Mouse (Mus musculus): ENCODE results near the gene Pdcd7. TPM values are rescaled to one million over a fixed set of nuclear protein-coding genes. Genes with fewer than 3 reads are reported as not detected.

The Pdcd7 gene
- total and polyA plus RNA-seq, 3 experiments: 22.8 to 34.5 TPM; not detected in 1

DNA sequence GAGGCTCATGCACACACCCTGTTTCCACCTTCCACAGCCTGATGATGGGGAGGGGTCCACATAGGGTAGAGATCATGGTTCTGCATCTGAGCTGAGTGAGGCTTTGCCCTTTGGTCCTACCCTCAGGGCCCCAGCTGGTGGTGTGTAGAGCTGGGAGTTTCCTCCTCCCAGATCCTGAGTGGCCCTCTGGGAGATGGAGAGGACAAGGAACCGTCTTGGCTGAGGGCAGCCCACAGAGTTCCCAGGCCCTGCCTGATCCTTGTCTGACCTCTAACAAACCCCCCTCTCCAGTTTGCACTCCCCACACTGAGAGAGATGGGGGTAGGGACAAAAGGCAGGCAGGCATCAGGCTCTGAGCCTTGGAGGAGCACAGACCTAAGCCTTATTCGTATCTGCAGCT, 48.5 kb downstream of the Pdcd7 start:
- TF ChIP-seq ZMIZ1 (IDR thresholded peaks at IDR 0.05; ENCODE audit: low read depth, low read length): no peak
- no peak for TF ChIP-seq MAZ (IDR thresholded peaks at IDR 0.05; ENCODE audit: low read depth, low read length)
- no peak for TF ChIP-seq MYB (IDR thresholded peaks at IDR 0.05; ENCODE audit: low read depth, low read length)
- no peak for TF ChIP-seq RAD21 (IDR thresholded peaks at IDR 0.05; ENCODE audit: low read depth, low read length)
- no peak for TF ChIP-seq TCF12 (IDR thresholded peaks at IDR 0.05; ENCODE audit: low read depth, low read length)
- no peak for TF ChIP-seq USF2 (IDR thresholded peaks at IDR 0.05; ENCODE audit: borderline replicate concordance in 1 of 2, insufficient read depth in 1 of 2, low read depth in 1 of 2, low read length in 2 of 2)
- TF ChIP-seq ZKSCAN1 (IDR thresholded peaks at IDR 0.05; ENCODE audit: low read depth, low read length): no peak
- no peak for TF ChIP-seq RCOR1 (IDR thresholded peaks at IDR 0.05; ENCODE audit: low read depth, low read length)
- no peak for TF ChIP-seq TBP (IDR thresholded peaks at IDR 0.05; ENCODE audit: low read depth, low read length)
- TF ChIP-seq JUND (IDR thresholded peaks at IDR 0.05; ENCODE audit: low read depth, low read length): no peak
- no peak for TF ChIP-seq NRF1 (IDR thresholded peaks at IDR 0.05; ENCODE audit: insufficient read depth, low read depth, low read length, poor library complexity, severe bottlenecking)
- no peak for TF ChIP-seq KAT2A (conservative IDR thresholded peaks at IDR 0.05; ENCODE audit: low read depth, low read length)
- TF ChIP-seq UBTF (IDR thresholded peaks at IDR 0.05; ENCODE audit: borderline replicate concordance, insufficient read depth, low read depth, low read length): no peak
- TF ChIP-seq MAX (IDR thresholded peaks at IDR 0.05; ENCODE audit: low read length): no peak
- no peak for TF ChIP-seq CHD2 (IDR thresholded peaks at IDR 0.05; ENCODE audit: low read length)
- TF ChIP-seq BHLHE40 (IDR thresholded peaks at IDR 0.05; ENCODE audit: borderline replicate concordance, low read depth, low read length): no peak
- TF ChIP-seq POLR2AphosphoS5 (IDR thresholded peaks at IDR 0.05; ENCODE audit: borderline replicate concordance, low read depth, low read length): no peak
- Histone ChIP-seq H3K79me2 (ENCODE audit: control insufficient read depth, insufficient read depth, low read length, poor library complexity) (no peaks in the 10 kb centered on the region), H3K27ac (ENCODE audit: control insufficient read depth, low read depth, low read length) (no peak overlapping the region), H3K9me3 (replicated peaks; ENCODE audit: insufficient read depth, low read length) (no peaks in the 10 kb centered on the region), H3K4me1 (ENCODE audit: control insufficient read depth in 1 of 2, insufficient read depth in 2 of 2, low read length in 2 of 2) (0 out of 4 replicates have a peak, but pooled peaks cover 0 to 5% of the 10 kb centered on the region in 2 experiments), H3K27me3 (ENCODE audit: control insufficient read depth in 1 of 2, insufficient read depth in 2 of 2, low read length in 2 of 2) (0 out of 4 replicates have a peak, but pooled peaks cover 0 to 2% of the 10 kb centered on the region in 2 experiments), H3K4me3 (ENCODE audit: control insufficient read depth in 1 of 2, insufficient read depth in 1 of 2, low read depth in 2 of 2, low read length in 2 of 2) (no peak overlapping the region), H3K36me3 (ENCODE audit: control insufficient read depth in 1 of 2, insufficient read depth in 2 of 2, low read length in 2 of 2) (no peaks in the 10 kb centered on the region), H3K9ac (ENCODE audit: control insufficient read depth, low read depth, low read length, poor library complexity, severe bottlenecking) (no peak overlapping the region)
- no peak for DNase-seq (ENCODE audit: low read depth, low spot score)

- no peaks in the 10 kb centered on the region for H3K36me3 ChIP-seq (ENCODE audit: control insufficient read depth in 1 of 2, insufficient read depth in 2 of 2, low read length in 2 of 2)
- 0 out of 4 replicates have a peak, but pooled peaks cover 0 to 2% of the 10 kb centered on the region in 2 experiments for H3K27me3 ChIP-seq (ENCODE audit: control insufficient read depth in 1 of 2, insufficient read depth in 2 of 2, low read length in 2 of 2)
- DNase-seq (ENCODE audit: low read depth, low spot score): peak; percentile 55
- 0 out of 4 replicates have a peak, but pooled peaks cover 0 to 5% of the 10 kb centered on the region in 2 experiments for H3K4me1 ChIP-seq (ENCODE audit: control insufficient read depth in 1 of 2, insufficient read depth in 2 of 2, low read length in 2 of 2)
- no peaks in the 10 kb centered on the region for H3K9me3 ChIP-seq (replicated peaks; ENCODE audit: insufficient read depth, low read length)
- no peaks in the 10 kb centered on the region for H3K79me2 ChIP-seq (ENCODE audit: control insufficient read depth, insufficient read depth, low read length, poor library complexity)
- no peak within 1 kb of the TSS for H3K9ac ChIP-seq (ENCODE audit: control insufficient read depth, low read depth, low read length, poor library complexity, severe bottlenecking)
- no peak for TF ChIP-seq MYC (IDR thresholded peaks at IDR 0.05; ENCODE audit: low read depth, low read length)
- no peak for TF ChIP-seq MEF2A (IDR thresholded peaks at IDR 0.05; ENCODE audit: extremely low read depth, insufficient replicate concordance, low read depth, low read length, poor library complexity, severe bottlenecking)
- TF ChIP-seq ZNF384 (IDR thresholded peaks at IDR 0.05; ENCODE audit: low read depth, low read length): no peak
- no peak for TF ChIP-seq MAX (IDR thresholded peaks at IDR 0.05; ENCODE audit: low read length)
- TF ChIP-seq POLR2AphosphoS5 (IDR thresholded peaks at IDR 0.05; ENCODE audit: borderline replicate concordance, low read depth, low read length): no peak
- no peak for TF ChIP-seq EP300 (IDR thresholded peaks at IDR 0.05; ENCODE audit: low read depth in 1 of 2, low read length in 2 of 2)
- TF ChIP-seq NELFE (IDR thresholded peaks at IDR 0.05; ENCODE audit: low read depth, low read length): no peak
- TF ChIP-seq MXI1 (IDR thresholded peaks at IDR 0.05; ENCODE audit: low read depth, low read length): no peak
- TF ChIP-seq CHD2 (IDR thresholded peaks at IDR 0.05; ENCODE audit: low read length): no peak
- no peak for TF ChIP-seq NRF1 (IDR thresholded peaks at IDR 0.05; ENCODE audit: insufficient read depth, low read depth, low read length, poor library complexity, severe bottlenecking)
- TF ChIP-seq POLR2A (IDR thresholded peaks at IDR 0.05; ENCODE audit: control insufficient read depth in 1 of 2, insufficient read depth in 1 of 2, low read depth in 1 of 2, low read length in 2 of 2, poor library complexity in 1 of 2): no peak
- no peak for TF ChIP-seq USF2 (IDR thresholded peaks at IDR 0.05; ENCODE audit: borderline replicate concordance in 1 of 2, insufficient read depth in 1 of 2, low read depth in 1 of 2, low read length in 2 of 2)
- TF ChIP-seq GABPA (IDR thresholded peaks at IDR 0.05; ENCODE audit: low read depth, low read length): no peak
- no peak within 1 kb of the TSS for H3K27ac ChIP-seq (ENCODE audit: control insufficient read depth, low read depth, low read length)
- peak within 1 kb of the TSS; percentile 28 to 34; a peak in 3 of 4 replicates for H3K4me3 ChIP-seq (ENCODE audit: control insufficient read depth in 1 of 2, insufficient read depth in 1 of 2, low read depth in 2 of 2, low read length in 2 of 2)
These were observed 52.4 kb downstream of the Pdcd7 start, which contains the start of gene Rasl12 for GRCm38 (mm10) chr9:65398279-65398678. Gene Rasl12 (plus strand): TSS chr9:65398506.
